Mouse (Mus musculus) spleen, postnatal 4 days (tissue): ENCODE results near the gene Gcm2.

Experiments used
- DNase-seq, 2 experiments: peaks; one replicate each; pipeline ENCODE4 v3.0.0; 2022; ENCODE audit warnings: low spot score in 2 of 2

Gene Gcm2

GRCm38 (mm10) chr13:41110935-41111334 is at the start of gene Gcm2:
TSS of gene Gcm2 (minus strand) at chr13:41111035.
- no peak for DNase-seq

GRCm38 (mm10) chr13:41158426-41158825 is 47.6 kb upstream of the Gcm2 start:
- no peak for DNase-seq

- DNase-seq: no peak
Observed at GRCm38 (mm10) chr13:41153146-41153545, 42.3 kb upstream of the Gcm2 start.

GRCm38 (mm10) chr13:41146271-41146670 is 35.4 kb upstream of the Gcm2 start:
- peak; percentile 30 to 74 for DNase-seq

GRCm38 (mm10) chr13:41145433-41145970 is 34.7 kb upstream of the Gcm2 start:
- DNase-seq: no peak

GRCm38 (mm10) chr13:41134901-41135300 is 24.1 kb upstream of the Gcm2 start:
- DNase-seq: peak; percentile 40 to 82

GRCm38 (mm10) chr13:41129061-41129460 is 18.2 kb upstream of the Gcm2 start:
- DNase-seq: no peak

- DNase-seq: no peak
Observed at GRCm38 (mm10) chr13:41128326-41128725, 17.5 kb upstream of the Gcm2 start.

GRCm38 (mm10) chr13:41123666-41124225 is 12.9 kb upstream of the Gcm2 start:
- DNase-seq: no peak

- no peak for DNase-seq
Observed at GRCm38 (mm10) chr13:41119152-41119945, 8.5 kb upstream of the Gcm2 start.

GRCm38 (mm10) chr13:41113940-41114339 is 3.1 kb upstream of the Gcm2 start, which contains the start of gene Sycp2l:
TSS of gene Sycp2l (plus strand) at chr13:41114307.
- no peak for DNase-seq

- no peak for DNase-seq
Observed at GRCm38 (mm10) chr13:41105541-41105940, 5.3 kb downstream of the Gcm2 start.

- no peak for DNase-seq
Observed at GRCm38 (mm10) chr13:41103841-41104525, 6.9 kb downstream of the Gcm2 start.

GRCm38 (mm10) chr13:41100031-41100430 is 10.8 kb downstream of the Gcm2 start:
- DNase-seq: no peak

- no peak for DNase-seq
Observed at GRCm38 (mm10) chr13:41098325-41098724, 12.5 kb downstream of the Gcm2 start.

- DNase-seq: peak; percentile 53 to 76
Observed at GRCm38 (mm10) chr13:41097324-41098058, 13.3 kb downstream of the Gcm2 start.

- DNase-seq: no peak
Observed at GRCm38 (mm10) chr13:41094160-41094559, 16.7 kb downstream of the Gcm2 start.

- DNase-seq: no peak
Observed at GRCm38 (mm10) chr13:41091271-41091670, 19.6 kb downstream of the Gcm2 start.

GRCm38 (mm10) chr13:41088746-41089145 is 22.1 kb downstream of the Gcm2 start:
- DNase-seq: no peak

- no peak for DNase-seq
Observed at GRCm38 (mm10) chr13:41085140-41085539, 25.7 kb downstream of the Gcm2 start.

GRCm38 (mm10) chr13:41084521-41084920 is 26.3 kb downstream of the Gcm2 start:
- DNase-seq: no peak

GRCm38 (mm10) chr13:41080700-41081099 is 30.1 kb downstream of the Gcm2 start:
- no peak for DNase-seq
